Mouse (Mus musculus) MEL-GATA-1-ER (cell line): ENCODE results near the gene Ripply2.

ENCODE experiments used
- DNase-seq: peaks from one replicate; pipeline ENCODE4 v3.0.0-alpha.2; 2012; ENCODE audit warnings: low read depth; ENCODE audit errors: extremely low read depth

The Ripply2 gene

DNA sequence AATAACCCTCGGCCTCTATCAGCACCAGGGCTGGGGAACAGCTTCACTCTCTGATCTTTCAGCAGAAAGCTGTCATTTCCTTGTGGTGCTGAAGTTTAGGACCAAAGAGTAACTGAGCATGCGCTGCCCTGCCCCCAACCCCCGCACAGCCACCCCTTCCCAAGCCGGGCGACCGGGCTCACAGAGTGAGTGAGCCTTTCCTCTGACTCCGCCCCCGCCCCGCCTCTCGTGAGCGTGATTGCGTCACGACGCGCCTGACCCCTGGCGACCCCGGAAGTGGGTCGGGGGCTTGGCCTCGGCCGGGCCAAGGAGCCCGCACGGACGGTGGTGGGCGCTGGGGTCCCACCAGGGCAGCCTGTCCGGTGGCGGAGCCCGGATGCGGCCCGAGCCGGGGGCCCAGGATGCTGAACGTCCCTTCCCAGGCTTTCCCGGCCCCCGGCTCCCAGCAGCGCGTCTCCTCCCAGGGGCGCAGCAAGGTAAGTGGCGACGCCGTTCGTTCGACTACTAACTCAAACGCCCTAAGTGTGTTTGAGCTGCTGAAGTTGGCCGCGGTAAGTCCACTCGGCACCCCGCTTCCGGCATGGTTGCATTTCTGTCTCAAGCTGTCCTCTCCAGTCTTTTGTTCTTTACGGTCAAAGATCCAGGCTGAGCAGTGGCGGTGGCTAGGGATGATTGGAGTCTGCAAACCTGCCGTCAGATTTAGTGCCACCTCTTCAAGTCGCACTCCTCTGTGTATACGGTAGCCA, 6.6 kb downstream of the Ripply2 start, which contains the start of gene Cyb5r4:
Cyb5r4 (plus strand) TSS at position 237 of the 746 bp plus-strand sequence.
- DNase-seq, result peak; percentile 90

DNA sequence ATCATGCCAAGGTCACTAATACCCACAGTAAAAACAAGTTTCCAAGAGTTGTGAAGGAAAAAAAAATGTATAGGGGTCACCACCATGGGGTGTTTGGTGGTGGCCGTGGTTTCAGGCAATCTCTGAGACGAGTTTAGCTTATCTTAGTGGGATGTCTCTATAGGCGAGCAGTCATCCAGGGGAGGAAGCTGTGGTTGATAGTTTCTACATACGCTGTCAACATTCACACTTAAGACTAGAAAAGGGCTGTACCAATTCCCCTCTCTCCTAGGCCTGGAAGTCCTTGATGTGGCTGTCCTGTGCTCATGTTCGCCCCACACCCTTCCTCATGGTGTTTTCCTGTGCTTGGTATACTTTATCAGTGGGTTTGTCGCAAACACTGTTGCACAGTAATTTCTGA, 10.4 kb downstream of the Ripply2 start:
- peak; percentile 32 for DNase-seq

DNA sequence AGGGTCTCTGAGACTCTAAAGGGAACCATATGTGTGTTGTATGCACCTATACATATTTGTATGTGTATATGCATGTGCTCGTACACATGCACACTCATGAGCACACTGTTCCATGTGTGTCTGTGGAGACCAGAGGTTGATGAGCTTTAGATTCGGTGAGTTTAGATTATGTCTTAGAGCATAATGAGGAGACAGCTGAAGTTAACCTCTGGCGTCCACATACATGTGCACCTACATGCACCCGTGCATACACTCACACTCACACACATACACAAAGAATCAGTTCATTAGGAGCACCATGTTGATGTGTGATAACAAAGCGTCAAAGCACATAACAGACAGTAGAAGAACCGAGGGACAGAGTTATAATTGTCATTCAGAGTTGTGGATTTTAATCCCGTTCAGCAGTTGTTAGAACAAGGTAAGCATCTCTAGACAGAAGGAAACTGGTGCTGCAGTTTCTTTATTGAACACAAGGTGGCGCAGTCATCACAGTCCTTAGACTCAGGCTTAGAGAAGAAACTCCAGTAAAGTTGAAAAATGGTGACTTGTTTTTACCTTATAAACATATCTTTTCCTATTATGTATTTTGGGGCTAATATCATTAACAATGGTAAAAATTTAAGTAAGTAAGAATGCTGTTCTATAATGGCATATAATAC, 12.2 kb downstream of the Ripply2 start:
- peak; percentile 51 for DNase-seq

DNA sequence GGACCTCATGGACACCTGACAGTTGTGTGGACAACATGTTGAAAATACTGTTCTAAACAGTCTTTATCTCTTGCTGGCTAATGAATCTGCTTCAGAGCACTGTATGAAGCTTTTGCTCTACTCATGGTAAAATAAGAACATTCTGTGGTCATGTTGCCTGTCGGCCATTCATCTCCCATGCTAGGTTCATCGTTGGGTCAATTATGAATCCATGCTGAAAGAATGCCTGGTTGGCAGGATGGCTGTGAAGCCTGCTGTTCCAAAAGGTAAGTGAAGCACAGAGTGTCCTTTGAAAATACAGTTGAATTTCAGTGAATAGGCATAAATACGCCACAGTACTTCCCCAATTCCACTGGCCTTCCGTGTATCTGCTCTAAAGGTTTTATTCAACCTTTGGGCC, 16.9 kb downstream of the Ripply2 start:
- DNase-seq, result no peak

DNA sequence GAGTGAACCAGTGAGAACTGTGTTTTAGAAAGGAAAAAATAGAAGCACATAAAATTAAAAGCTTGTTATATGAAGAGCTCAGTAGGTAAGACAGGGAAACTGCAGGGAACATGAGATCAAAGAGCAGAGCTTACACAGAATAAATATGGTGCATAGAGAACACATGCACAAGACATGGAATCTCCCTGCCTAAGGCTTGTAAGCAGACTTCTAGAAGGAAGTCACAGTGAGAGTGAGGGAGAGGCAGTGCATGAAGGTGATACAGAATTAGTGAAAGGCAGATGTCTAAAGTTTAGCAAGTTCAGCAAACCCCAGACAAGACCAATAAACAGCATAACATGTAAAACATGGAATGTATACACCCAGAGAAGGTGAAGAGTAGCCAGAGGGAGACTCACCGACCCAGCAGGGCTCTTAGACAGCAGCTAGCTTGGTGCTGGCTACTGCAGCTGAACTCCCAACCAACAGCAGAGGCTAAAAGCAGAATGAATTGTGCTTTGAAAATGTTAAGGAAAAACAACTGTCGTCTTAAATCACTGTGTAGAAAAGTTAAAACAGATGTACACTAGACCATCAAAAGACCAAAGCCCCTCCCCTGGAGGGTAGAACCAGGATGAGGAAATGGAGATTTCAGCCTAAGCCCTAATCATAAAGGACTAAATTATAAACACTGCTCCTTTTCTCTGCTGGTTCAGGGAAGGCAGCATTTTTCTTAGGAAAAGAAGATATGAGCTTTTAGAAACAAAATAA, 19.7 kb downstream of the Ripply2 start:
- no peak for DNase-seq

DNA sequence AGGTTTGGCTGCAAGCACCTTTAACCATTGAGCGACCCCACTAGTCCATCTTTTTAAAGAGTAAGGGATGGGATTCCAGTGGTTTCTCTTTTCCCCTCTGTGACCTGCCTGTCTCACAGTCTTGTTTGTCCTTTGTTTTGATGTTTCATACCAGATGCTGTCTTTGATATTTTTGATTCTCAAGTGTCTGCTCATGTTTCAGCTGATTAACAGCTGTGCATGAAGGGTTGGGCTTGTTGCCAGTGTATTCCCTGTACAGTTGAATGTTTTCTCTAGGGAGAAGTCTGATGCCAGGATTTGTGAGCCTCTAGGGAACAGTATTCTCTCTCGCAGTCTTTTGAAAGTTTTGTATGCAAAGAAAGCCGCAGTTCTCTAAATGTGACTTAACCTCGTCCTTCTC, 34.1 kb downstream of the Ripply2 start:
- no peak for DNase-seq

DNA sequence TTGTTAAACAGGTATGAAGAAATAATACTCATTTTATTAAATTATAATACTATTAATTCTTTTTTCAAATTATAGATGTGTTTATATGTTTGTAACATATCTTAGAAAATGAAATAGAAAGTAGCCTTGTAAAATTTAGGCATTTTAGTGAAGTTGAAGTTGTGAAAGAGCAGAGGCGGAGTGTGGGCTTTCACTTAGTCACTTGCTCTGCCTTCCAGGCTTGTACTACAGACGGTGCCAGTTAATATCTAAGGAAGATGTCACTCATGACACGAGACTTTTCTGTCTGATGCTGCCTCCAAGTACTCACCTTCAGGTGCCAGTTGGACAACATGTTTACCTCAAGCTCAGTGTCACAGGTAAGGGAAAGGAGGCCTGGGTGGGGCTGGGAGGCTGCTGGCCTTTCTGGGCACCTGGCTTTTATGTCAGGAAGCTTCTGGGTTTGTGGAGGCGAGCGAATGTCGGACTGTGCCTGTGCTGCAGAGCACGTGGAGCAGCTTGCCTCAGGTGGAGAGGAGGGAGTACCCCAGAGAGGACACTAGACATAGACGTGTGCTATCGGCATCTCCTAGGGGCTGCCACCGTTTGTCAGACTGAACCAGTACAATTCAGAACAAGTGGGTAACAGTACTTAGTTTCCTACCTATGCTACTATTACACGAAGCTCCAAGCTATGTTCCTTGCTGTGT, 40.4 kb downstream of the Ripply2 start:
- DNase-seq, result no peak

DNA sequence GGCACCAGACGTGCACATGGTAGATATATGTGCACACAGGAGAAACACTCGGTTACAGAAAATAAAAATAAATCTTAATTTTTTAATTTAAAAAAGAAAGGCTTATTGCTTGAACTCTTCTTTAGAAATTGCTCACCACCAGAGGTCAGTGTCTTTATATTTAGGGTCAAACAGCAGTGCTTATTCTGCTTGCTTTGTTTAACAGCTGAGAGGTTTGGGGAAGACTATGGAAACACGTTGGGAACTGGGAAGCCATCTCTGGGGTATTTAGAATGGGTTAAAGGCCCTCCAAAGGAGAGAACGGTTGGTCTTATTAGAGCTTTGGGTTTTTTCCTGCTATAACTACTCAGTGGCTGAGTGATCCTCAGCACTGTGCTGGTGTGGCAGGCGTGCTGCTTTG, 47.0 kb downstream of the Ripply2 start:
- DNase-seq, result no peak

DNA sequence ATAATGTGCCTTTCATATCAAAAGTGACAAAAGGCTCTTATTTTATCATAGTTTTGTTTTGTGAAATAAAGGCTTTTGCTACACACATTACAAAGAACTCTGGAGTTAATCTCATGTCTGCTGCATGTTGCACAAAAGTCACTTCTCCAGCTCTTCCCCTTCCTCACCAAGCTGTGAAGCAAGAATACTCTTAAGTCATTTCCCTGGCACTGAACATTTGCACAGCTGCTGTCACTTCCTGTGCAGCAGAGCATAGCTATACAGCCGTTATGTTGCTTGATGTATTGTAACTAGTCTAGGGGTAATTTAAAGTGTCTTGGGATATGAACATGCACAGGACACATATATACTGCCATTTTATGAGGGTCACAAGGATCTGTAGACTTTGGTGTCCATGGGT, 52.8 kb downstream of the Ripply2 start:
- no peak for DNase-seq
